Mouse (Mus musculus) CH12.LX (cell line): ENCODE results near the gene Tbc1d9b.
A peak's percentile ranks its signal among the peaks of the same experiment; 100 is the strongest.

Experiments used
- CTCF ChIP-seq, 2 experiments: IDR thresholded peaks in 1 of 2; conservative IDR thresholded peaks in 1 of 2; 2 replicates each; pipeline ENCODE4 v1.5.1; 2011 to 2012; ENCODE audit warnings: low read depth in 2 of 2, low read length in 2 of 2, improper control_type of control experiment in 1 of 2, inconsistent platforms in 1 of 2, mild to moderate bottlenecking in 1 of 2, moderate library complexity in 1 of 2
- GABPA ChIP-seq: IDR thresholded peaks from 2 replicates; pipeline ENCODE4 v1.6.1; 2012; ENCODE audit warnings: low read depth, low read length, improper control_type of control experiment, inconsistent platforms; ENCODE audit not compliant: insufficient replicate concordance
- POLR2A ChIP-seq: IDR thresholded peaks from 2 replicates; pipeline ENCODE4 v1.6.1; 2011; ENCODE audit warnings: low read depth, mild to moderate bottlenecking, improper control_type of control experiment, low read length
- UBTF ChIP-seq: IDR thresholded peaks from 2 replicates; pipeline ENCODE4 v1.6.1; 2012; ENCODE audit warnings: low read depth, mild to moderate bottlenecking, inconsistent platforms, low read length, improper control_type of control experiment, moderate library complexity
- ZMIZ1 ChIP-seq: IDR thresholded peaks from 2 replicates; pipeline ENCODE4 v1.6.1; 2012; ENCODE audit warnings: low read depth, mild to moderate bottlenecking, inconsistent platforms, low read length, improper control_type of control experiment

GRCm38 (mm10) chr11:50210101-50210504 is 78.9 kb downstream of the Tbc1d9b start:
- TF ChIP-seq POLR2A (peak; percentile 54), CTCF (conservative IDR thresholded peaks at IDR 0.05 in 1 of 2, IDR thresholded peaks at IDR 0.05 in 1 of 2; ENCODE audit: low read depth in 2 of 2, low read length in 2 of 2) (no peak), GABPA (no peak), UBTF (no peak), ZMIZ1 (no peak)
